Mouse (Mus musculus) cerebellum, adult 2 months (tissue): ENCODE data around the gene Ugt1a7c.
"Not testable (repeated sequence)": the region's sequence is repeated elsewhere in the genome, so short reads cannot be mapped to it uniquely, and the experiment has no call there.

Experiments
- CTCF ChIP-seq: fragments of 200-500 bp; IDR thresholded peaks from 2 replicates; pipeline ENCODE4 v1.5.1; 2011; ENCODE audit warnings: low read depth, mild to moderate bottlenecking, control low read depth, low read length, moderate library complexity, borderline replicate concordance; ENCODE audit not compliant: insufficient read depth
- POLR2A ChIP-seq: fragments of 200-500 bp; IDR thresholded peaks from 2 replicates; pipeline ENCODE4 v1.6.1; 2011; ENCODE audit warnings: low read length, control low read depth, borderline replicate concordance; ENCODE audit not compliant: insufficient read depth

DNA sequence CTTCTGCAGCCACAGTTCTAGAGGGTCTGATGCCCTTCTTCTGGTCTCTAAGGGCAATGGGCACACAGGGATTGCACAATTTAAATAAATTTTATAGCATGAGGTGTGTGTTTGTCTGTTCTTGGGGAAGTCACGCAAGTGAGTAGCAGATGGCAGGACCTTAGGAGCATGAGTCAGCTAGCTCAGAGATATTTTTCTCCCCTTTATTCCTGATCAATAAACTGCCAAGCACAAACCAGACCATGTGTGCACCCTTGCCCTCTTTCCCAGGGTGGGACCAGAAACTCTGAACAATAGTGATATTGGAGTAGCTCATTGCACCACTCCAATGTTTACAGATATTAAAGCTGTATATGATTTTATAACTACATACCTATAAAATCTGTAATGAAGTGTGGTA, 35.4 kb downstream of the Ugt1a7c start:
- TF ChIP-seq POLR2A, CTCF: not testable (repeated sequence)
